Mouse (Mus musculus): ENCODE data around the gene Tgfb1. TPM values are rescaled to one million over a fixed set of nuclear protein-coding genes. Genes with fewer than 3 reads are reported as not detected.

Gene Tgfb1
- polyA plus RNA-seq, 1 experiment, result 4,315 TPM

DNA sequence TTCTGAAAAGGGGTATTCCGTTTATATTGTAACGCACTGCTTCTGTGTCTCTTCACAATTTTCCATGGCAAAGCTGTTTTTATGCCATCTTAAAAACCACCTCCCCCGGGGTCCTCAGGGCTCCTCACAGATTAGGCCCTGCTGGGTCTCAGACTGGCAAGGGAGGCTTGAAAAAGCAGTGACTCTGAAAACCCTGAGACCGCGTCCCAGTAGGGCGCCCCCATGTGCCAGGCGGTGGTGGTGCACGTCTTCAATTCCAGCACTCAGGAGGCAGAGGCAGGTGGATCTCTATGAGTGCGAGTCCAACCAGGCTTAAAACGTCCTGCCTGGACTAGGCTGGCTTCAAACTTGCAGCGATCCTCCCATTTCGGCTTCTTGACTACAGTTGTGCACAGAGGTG lies 13.9 kb downstream of the Tgfb1 start:
- Histone ChIP-seq H3K4me1 (peaks cover 88% of the 10 kb centered on the region), H3K36me3 (replicated peaks; ENCODE audit: low read length) (peaks cover 97% of the 10 kb centered on the region), H3K4me3 (replicated peaks) (peak overlapping the region; percentile 35), H3K9me3 (peaks cover 4% of the 10 kb centered on the region), H3K27me3 (replicated peaks) (no peaks in the 10 kb centered on the region)
- TF ChIP-seq GATA1 (IDR thresholded peaks at IDR 0.05; ENCODE audit: borderline replicate concordance, low read length) (no peak), FLI1 (IDR thresholded peaks at IDR 0.05; ENCODE audit: low read length) (no peak)

DNA sequence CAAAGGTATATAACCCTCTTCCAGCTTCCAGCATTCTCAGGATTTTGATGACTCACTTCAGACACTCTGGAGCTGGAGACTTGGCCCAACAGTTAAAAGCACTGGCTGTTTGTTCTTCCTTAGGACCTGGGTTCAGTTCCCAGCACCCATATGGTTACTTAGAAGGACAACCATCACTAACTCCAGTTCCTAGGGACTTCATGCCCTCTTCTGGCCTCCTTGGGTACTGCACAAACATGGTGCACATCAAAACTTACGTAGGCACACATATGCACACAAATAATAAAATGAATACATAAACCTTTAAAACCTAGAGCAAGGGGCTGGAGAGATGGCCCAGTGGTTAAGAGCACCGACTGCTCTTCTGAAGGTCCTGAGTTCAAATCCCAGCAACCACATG lies 15.5 kb downstream of the Tgfb1 start:
- H3K36me3 ChIP-seq (replicated peaks; ENCODE audit: low read length), result peaks cover 99% of the 10 kb centered on the region

GRCm38 (mm10) chr7:25703793-25704494 lies 17.1 kb downstream of the Tgfb1 start:
- Histone ChIP-seq H3K4me1 (peaks cover 91% of the 10 kb centered on the region), H3K27me3 (replicated peaks) (no peaks in the 10 kb centered on the region), H3K36me3 (replicated peaks; ENCODE audit: low read length) (peaks cover 99% of the 10 kb centered on the region), H3K4me3 (replicated peaks) (peak overlapping the region; percentile 39), H3K9me3 (peaks cover 4% of the 10 kb centered on the region)
- TF ChIP-seq GATA1 (IDR thresholded peaks at IDR 0.05; ENCODE audit: borderline replicate concordance, low read length) (no peak), FLI1 (IDR thresholded peaks at IDR 0.05; ENCODE audit: low read length) (no peak)

More for the DNA sequence above, 15.5 kb downstream of the Tgfb1 start:
- H3K4me1 ChIP-seq, result peaks cover 92% of the 10 kb centered on the region
- no peak for TF ChIP-seq GATA1 (IDR thresholded peaks at IDR 0.05; ENCODE audit: borderline replicate concordance, low read length)
- no peaks in the 10 kb centered on the region for H3K27me3 ChIP-seq (replicated peaks)
- no peak overlapping the region for H3K4me3 ChIP-seq (replicated peaks)
- H3K9me3 ChIP-seq, result peaks cover 4% of the 10 kb centered on the region

DNA sequence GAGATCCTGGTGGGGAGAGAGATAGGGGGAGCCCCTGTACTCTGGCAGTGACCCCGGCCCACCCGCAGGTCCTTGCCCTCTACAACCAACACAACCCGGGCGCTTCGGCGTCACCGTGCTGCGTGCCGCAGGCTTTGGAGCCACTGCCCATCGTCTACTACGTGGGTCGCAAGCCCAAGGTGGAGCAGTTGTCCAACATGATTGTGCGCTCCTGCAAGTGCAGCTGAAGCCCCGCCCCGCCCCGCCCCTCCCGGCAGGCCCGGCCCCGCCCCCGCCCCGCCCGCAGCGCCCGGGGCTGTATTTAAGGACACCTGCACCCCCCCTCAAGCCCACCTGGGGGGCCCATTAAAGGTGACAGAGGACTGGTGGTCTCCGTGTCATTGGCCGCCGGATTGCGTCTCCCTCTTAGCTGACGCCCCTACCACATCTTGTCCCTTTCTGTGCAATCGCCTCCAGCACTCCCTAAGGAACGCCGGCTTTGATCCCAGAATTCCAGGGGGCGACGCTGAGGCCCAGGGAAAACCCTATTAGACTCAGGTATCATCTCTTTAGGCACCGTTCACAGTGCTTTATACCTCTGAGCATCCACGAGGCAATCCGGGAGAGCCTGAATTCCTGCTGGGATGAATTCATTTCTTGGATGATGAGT lies 18.0 kb downstream of the Tgfb1 start:
- Histone ChIP-seq H3K4me3 (replicated peaks) (peak overlapping the region; percentile 59), H3K36me3 (replicated peaks; ENCODE audit: low read length) (peaks cover 99% of the 10 kb centered on the region), H3K9me3 (peaks cover 4% of the 10 kb centered on the region), H3K27me3 (replicated peaks) (no peaks in the 10 kb centered on the region), H3K4me1 (peaks cover 95% of the 10 kb centered on the region)
- TF ChIP-seq GATA1 (IDR thresholded peaks at IDR 0.05; ENCODE audit: borderline replicate concordance, low read length) (no peak), FLI1 (IDR thresholded peaks at IDR 0.05; ENCODE audit: low read length) (no peak)

GRCm38 (mm10) chr7:25705801-25706251 lies 19.0 kb downstream of the Tgfb1 start:
- Histone ChIP-seq H3K9me3 (peaks cover 4% of the 10 kb centered on the region), H3K4me1 (peaks cover 99% of the 10 kb centered on the region), H3K36me3 (replicated peaks; ENCODE audit: low read length) (peaks cover 99% of the 10 kb centered on the region), H3K27me3 (replicated peaks) (no peaks in the 10 kb centered on the region), H3K4me3 (replicated peaks) (peak overlapping the region; percentile 76)
- TF ChIP-seq FLI1 (IDR thresholded peaks at IDR 0.05; ENCODE audit: low read length) (no peak), GATA1 (IDR thresholded peaks at IDR 0.05; ENCODE audit: borderline replicate concordance, low read length) (no peak)

- Histone ChIP-seq H3K9me3 (peaks cover 1% of the 10 kb centered on the region), H3K36me3 (replicated peaks; ENCODE audit: low read length) (peaks cover 99% of the 10 kb centered on the region), H3K4me3 (replicated peaks) (no peak overlapping the region), H3K27me3 (replicated peaks) (no peaks in the 10 kb centered on the region), H3K4me1 (peaks cover 99% of the 10 kb centered on the region)
- TF ChIP-seq GATA1 (IDR thresholded peaks at IDR 0.05; ENCODE audit: borderline replicate concordance, low read length) (no peak), FLI1 (IDR thresholded peaks at IDR 0.05; ENCODE audit: low read length) (no peak)
Measured at GRCm38 (mm10) chr7:25706578-25707170, 19.9 kb downstream of the Tgfb1 start.

DNA sequence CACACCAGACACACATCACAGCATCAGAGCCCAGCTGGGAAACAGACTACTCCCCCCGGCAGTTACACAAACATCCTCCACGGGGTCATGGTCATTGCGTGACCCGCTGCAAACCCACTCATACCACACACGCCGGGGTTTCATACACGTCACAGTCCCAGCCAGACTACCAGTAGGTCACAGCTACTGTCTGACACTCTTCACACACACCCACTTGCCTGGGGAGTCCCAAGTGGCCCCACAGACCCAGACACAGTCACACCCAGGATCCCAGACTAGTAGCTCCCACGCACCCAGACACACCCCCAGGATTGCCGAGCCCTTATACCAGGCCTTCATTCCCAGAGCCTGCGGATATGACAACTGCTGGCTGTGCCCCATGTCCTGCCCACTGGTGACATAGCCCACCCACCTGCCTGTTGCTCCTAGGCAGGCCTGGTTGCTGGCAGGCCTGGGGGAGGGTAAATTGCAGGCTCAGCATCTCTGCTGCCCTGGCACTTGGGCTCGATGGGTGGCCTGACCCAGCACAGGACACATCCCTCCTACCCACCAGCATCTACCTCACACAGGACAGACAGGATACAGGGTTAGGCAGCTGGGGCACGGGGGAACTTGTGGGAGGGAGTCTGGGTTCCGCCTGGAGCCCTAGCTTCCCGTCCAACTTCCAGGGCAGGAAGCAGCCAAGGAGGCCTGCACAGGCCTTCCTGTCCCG lies 20.9 kb downstream of the Tgfb1 start:
- TF ChIP-seq FLI1 (IDR thresholded peaks at IDR 0.05; ENCODE audit: low read length) (no peak), GATA1 (IDR thresholded peaks at IDR 0.05; ENCODE audit: borderline replicate concordance, low read length) (no peak)
- Histone ChIP-seq H3K4me1 (peaks cover 99% of the 10 kb centered on the region), H3K27me3 (replicated peaks) (no peaks in the 10 kb centered on the region), H3K4me3 (replicated peaks) (peak overlapping the region; percentile 51), H3K36me3 (replicated peaks; ENCODE audit: low read length) (peaks cover 99% of the 10 kb centered on the region), H3K9me3 (no peaks in the 10 kb centered on the region)

DNA sequence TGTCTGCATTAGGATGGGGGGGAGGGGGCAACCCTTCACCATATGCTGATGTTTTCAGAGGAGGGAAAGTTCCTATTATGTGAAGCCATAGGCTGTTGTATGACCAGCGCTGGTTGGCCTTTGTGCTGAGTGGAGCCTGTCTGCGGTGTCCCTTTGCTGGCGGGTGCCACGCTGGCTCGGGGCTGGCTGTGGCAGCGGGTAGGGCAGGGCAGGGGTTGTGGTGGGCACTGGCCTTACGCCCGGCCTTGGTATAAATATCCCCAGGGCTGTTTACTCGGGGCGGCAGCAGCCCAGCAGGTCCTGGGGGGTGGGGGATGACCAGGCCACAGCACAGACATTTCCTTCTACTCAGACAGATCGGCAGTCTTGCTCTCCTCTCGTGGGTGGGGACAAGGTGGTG lies 23.2 kb downstream of the Tgfb1 start:
- Histone ChIP-seq H3K4me1 (peaks cover 99% of the 10 kb centered on the region), H3K4me3 (replicated peaks) (no peak overlapping the region), H3K36me3 (replicated peaks; ENCODE audit: low read length) (peaks cover 100% of the 10 kb centered on the region), H3K27me3 (replicated peaks) (no peaks in the 10 kb centered on the region), H3K9me3 (no peaks in the 10 kb centered on the region)
- TF ChIP-seq GATA1 (IDR thresholded peaks at IDR 0.05; ENCODE audit: borderline replicate concordance, low read length) (no peak), FLI1 (IDR thresholded peaks at IDR 0.05; ENCODE audit: low read length) (no peak)

GRCm38 (mm10) chr7:25710519-25711130 lies 23.8 kb downstream of the Tgfb1 start:
- Histone ChIP-seq H3K27me3 (replicated peaks) (no peaks in the 10 kb centered on the region), H3K4me3 (replicated peaks) (peak overlapping the region; percentile 55), H3K36me3 (replicated peaks; ENCODE audit: low read length) (peaks cover 100% of the 10 kb centered on the region), H3K9me3 (no peaks in the 10 kb centered on the region), H3K4me1 (peaks cover 99% of the 10 kb centered on the region)
- TF ChIP-seq GATA1 (IDR thresholded peaks at IDR 0.05; ENCODE audit: borderline replicate concordance, low read length), result no peak
- TF ChIP-seq FLI1 (IDR thresholded peaks at IDR 0.05; ENCODE audit: low read length), result no peak
